Mouse (Mus musculus): ENCODE data around the gene Nf2.
A peak's percentile ranks its signal among the peaks of the same experiment; 100 is the strongest.
"Not testable (repeated sequence)": the region's sequence is repeated elsewhere in the genome, so short reads cannot be mapped to it uniquely, and the experiment has no call there.

Gene Nf2

DNA sequence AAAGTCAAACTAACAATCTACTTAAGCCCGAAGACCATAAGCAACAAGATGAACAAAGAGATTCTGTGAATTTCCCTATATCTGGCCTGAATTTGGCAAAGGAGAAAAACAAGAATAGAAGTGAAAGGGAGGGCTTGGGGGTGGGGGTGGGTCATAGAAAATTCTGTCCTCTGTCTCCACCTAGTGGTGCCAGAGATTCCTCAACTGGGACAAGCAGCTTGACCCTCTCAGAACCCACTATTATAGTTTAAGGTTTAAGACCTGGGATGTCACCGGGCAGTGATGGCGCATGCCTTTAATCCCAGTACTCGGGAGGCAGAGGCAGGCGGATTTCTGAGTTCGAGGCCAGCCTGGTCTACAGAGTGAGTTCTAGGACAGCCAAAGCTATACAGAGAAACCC, 12.6 kb downstream of the Nf2 start:
- DNase-seq: peak; percentile 70

DNA sequence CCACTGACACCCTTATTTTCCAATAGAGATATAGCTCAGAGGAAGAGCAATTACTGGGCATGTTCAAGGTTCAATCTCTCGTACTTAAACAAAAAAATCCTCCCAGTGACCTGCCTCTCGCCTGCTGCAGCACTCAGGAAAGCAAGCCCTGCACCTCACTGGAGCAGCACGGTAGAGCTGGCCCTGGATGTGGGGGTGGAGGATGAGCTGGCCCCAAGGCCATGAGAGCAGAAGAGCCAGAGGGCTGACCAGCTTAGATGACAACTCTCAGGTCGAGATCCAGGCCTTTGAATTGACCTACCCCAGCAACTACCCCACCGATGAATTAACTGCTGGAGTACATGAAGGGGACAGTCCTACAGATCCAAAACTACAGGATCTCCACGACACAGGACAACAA, 13.9 kb downstream of the Nf2 start:
- DNase-seq: no peak

- DNase-seq: no peak
Measured at GRCm38 (mm10) chr11:4833295-4833939, 15.9 kb downstream of the Nf2 start.

- DNase-seq: no peak
Measured at GRCm38 (mm10) chr11:4831066-4831465, 18.3 kb downstream of the Nf2 start.

DNA sequence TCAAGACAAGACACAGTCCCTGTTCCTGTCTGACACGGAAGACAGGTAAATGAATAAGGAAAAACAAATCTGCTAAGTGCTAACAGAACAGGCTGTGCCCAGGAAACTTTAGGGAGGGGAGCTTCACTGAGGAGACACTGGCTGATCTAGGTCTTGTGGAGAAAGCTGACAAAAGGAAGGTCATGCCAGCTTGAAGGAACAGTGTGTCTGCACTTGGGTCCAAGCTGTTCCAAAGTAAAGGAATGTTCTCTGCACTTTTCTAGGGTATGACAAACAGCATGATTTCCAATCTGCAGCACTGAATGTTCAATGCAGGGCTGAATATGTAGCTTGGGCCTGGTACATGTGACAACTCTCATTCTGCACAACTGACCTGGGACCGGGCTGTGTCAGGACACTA, 21.4 kb downstream of the Nf2 start:
- no peak for DNase-seq

DNA sequence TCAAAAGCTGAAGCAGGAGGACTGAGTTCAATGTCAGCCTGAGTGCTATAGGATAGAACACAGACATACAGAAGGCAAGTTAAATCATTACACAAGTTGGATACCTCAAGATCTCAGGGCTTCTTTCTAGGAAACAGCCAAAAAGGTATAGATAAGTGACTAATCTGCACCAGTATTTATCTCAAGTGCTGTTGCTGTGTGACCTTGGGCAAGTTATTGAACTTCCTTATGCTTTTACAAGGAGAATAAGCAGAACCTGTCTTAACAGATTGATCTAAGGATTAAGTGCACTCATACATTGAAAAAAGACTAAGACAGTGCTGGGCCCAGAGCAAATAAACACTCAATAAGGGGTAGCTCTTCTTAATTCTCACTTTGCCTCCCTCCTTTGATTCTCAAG, 22.0 kb downstream of the Nf2 start:
- DNase-seq: no peak

DNA sequence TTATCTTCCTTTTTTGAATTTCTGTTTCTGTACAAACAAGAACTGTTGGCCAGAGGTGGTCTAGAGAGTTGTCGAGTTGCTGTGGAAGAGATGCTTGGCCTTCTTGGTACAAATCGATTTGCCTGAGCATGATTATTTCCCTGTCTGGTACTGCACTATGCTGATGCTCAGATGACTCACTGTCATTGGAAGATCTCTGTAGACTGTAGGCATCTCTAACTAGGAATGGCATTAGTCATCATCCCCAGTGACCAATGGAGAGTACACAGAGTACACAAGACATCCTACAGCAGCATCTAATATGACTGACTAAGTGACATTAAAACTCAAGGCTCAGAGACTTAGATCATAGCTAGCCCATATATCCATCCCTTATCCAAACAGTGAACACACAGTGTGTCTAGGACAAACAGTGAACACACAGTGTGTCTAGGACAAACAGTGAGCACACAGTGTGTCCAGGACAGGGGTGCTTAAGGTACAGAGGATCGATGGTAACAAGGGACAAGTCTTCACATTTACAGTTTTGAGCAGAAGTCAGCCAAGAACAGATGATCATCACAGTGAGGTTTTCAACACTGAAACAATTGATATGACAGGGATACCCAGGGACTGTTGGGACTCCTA, 23.1 kb downstream of the Nf2 start:
- no peak for DNase-seq

GRCm38 (mm10) chr11:4823655-4824312, 25.6 kb downstream of the Nf2 start:
- no peak for DNase-seq

- not testable (repeated sequence) for DNase-seq
Measured at GRCm38 (mm10) chr11:4822446-4822842, 26.9 kb downstream of the Nf2 start.

- peak; percentile 18 for DNase-seq
Measured at GRCm38 (mm10) chr11:4821492-4822445, 27.6 kb downstream of the Nf2 start.

GRCm38 (mm10) chr11:4814507-4815450, 34.6 kb downstream of the Nf2 start:
- no peak for DNase-seq

DNA sequence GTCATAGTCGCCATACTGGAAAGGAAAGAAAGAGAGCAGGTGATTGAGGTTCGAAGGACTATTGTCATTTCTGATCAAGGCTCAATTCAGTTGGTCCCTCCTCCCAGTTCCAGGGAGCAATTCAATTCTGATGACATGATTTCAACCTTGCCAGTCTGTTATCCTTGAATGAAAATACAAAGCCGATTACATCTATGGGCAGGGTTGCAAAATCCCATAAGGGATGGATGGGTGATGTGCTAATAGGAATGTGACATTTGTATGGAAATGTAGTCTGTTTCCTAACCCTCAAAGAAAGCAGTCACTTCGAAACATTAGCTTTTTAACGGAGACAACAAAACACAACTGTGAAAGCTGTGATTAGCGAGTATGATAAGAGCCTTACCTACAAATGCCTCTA, 41.0 kb downstream of the Nf2 start:
- no peak for DNase-seq

DNA sequence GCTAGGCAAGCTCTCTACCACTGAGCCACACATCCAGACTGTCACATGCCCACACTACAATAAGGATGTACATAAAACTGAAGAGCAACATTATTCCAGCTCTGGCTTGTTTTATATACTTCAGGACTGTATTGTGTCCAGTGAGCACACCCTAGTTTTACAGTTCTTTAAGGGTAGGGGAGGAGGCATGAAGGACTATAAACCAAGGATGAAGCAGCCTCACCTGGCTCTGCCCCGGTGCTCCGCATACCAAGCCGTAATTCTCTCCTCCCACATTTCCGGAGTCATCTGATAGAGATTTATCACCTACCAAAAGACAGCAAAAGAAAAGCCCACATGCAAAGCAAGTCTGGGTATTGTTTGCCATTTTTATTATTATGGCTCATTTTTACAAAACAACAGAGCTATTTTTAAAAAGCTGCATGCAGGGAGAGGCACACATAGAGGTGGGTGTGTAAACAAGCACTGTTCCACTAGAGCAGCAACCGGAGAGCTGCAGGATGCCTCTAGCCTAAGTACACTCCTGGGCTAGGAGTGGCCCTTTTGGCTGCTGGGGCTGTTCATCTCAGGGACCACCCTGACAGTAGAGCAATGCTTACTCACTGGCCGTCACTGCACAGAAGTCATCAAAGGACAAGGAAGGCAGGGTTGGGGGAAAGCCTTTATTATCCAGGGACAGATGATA, 43.2 kb downstream of the Nf2 start:
- DNase-seq: no peak

GRCm38 (mm10) chr11:4804921-4805562, 44.3 kb downstream of the Nf2 start:
- no peak for DNase-seq

- peak; percentile 56 for DNase-seq
Measured at GRCm38 (mm10) chr11:4803951-4804350, 45.4 kb downstream of the Nf2 start.

DNA sequence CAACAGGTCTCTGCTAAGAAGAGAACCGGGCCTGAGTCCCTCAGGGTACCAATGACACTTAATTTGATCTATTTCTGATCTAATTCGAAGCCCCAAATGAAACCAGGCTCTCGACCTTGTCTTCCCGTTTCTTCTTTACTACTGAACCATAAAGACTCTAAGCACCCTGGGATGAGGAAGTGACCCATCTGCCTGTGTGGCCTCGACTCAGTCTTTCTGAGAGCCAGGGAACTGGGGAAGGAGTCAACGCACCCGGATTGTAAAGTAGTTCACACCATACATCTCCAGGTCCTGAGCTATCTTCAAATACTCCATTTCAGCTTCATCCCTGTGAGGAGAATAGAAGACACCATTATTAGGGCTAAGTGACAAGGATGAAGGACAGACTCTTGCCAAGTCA, 45.9 kb downstream of the Nf2 start:
- DNase-seq: no peak

DNA sequence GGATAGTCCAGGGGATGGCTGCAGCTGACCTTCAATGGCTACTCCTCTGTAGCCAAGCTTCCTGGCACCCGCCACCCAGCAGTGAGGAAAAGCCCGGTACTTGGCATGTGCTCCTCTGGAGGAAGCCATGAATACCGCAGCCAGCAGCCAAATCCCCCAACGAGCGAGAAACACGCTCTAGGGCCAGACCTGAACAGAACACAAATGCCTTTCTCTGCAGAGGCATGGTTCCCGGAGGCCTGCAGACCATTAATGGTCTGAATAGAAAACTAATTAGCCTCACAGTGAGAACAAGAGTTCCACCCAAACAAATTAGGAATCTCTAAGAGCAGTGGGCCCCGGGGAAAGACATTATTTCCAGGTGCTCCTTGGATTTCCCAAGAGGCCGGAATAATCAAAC, 46.3 kb downstream of the Nf2 start:
- DNase-seq: no peak

DNA sequence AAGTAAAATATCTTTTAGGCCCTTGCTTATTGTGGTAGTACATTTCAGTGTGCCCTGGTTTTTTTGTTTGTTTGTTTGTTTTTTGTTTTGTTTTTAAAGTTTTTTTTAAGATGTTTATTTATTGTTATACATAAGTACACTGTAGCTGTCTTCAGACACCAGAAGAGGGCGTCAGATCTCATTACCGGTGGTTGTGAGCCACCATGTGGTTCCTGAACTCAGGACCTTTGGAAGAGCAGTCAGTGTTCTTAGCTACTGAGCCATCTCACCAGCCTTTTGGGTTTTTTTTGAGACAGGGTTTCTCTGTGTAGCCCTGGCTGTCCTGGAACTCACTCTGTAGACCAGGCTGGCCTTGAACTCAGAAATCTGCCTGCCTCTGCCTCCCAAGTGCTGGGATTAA, 46.9 kb downstream of the Nf2 start:
- DNase-seq: not testable (repeated sequence)

- DNase-seq: no peak
Measured at GRCm38 (mm10) chr11:4800654-4801053, 48.7 kb downstream of the Nf2 start.

DNA sequence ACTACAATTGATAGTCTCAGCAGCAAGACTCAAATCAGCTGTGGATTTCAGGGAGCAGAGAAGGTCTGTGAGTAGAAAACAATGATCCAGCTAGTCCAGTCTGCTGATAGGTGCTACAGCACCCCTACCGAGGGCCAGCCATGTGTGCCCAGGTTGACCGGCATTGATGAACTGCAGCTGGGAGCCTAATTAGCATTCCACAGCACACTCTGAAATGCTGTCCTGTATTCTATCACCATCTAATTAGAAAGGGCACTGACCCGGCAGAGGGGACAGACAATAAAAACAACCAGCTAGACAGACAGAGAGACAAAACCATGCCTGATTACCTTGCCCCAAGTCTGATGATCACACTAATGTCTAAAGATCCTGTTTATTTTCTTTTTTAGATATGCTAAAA, 56.3 kb downstream of the Nf2 start:
- no peak for DNase-seq

GRCm38 (mm10) chr11:4791549-4791948, 57.8 kb downstream of the Nf2 start:
- no peak for DNase-seq

Measured in thymus, postnatal 4 days (tissue).